Mouse (Mus musculus) stomach, postnatal 0 days (tissue): ENCODE data around the gene Isca1.
"Not testable (repeated sequence)": the region's sequence is repeated elsewhere in the genome, so short reads cannot be mapped to it uniquely, and the experiment has no call there.

ENCODE experiments used
- CTCF ChIP-seq: IDR thresholded peaks from 2 replicates; pipeline ENCODE4 v1.5.1; 2016; ENCODE audit warnings: antibody characterized with exemption, low read depth, mild to moderate bottlenecking, moderate library complexity
- EP300 ChIP-seq: optimal IDR thresholded peaks from 2 replicates; pipeline ENCODE3; 2016; ENCODE audit warnings: antibody characterized with exemption

DNA sequence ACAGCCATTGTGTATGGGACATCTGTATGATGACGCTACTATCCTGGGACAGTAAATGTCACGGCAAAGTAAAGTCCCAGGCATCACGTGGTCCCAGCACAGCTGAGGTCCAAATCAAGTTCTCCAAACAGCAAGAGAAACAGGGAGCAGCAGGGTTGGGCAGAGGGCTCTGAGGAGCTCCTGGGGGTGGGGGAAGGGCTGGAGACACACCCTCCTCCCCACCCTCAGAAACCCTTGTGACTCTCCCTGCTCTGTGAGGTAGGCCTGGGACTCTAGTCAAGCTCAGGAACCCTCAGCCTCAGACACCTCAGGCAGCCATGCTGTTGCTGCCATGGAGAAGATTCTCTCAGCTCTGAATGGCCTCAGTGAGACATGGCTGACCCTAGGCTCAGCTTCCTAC lies 57.6 kb downstream of the Isca1 start, which contains the start of gene Spata31d1b:
- not testable (repeated sequence) for TF ChIP-seq CTCF, EP300
